Mouse (Mus musculus): ENCODE data around the gene Sdhaf1.

The Sdhaf1 gene

GRCm38 (mm10) chr7:30323795-30324194 lies at the start of gene Sdhaf1:
Gene Sdhaf1 (minus strand): TSS chr7:30323895.
- no peak for DNase-seq

GRCm38 (mm10) chr7:30367466-30367865 lies 43.8 kb upstream of the Sdhaf1 start:
- no peak for DNase-seq

- DNase-seq: peak in 1 of 2 experiments; percentile 28
These were observed 39.6 kb upstream of the Sdhaf1 start for GRCm38 (mm10) chr7:30363344-30363738.

- peak; percentile 70 to 77 for DNase-seq
These were observed 39.1 kb upstream of the Sdhaf1 start, which contains the start of gene Lrfn3 for GRCm38 (mm10) chr7:30362652-30363343. Gene Lrfn3 (minus strand): TSS chr7:30362772.

GRCm38 (mm10) chr7:30360028-30360427 lies 36.3 kb upstream of the Sdhaf1 start:
- DNase-seq: peak in 1 of 2 experiments; percentile 40

GRCm38 (mm10) chr7:30359276-30359865 lies 35.7 kb upstream of the Sdhaf1 start:
- peak; percentile 36 to 71 for DNase-seq

GRCm38 (mm10) chr7:30358378-30359186 lies 34.9 kb upstream of the Sdhaf1 start:
- DNase-seq: no peak

DNA sequence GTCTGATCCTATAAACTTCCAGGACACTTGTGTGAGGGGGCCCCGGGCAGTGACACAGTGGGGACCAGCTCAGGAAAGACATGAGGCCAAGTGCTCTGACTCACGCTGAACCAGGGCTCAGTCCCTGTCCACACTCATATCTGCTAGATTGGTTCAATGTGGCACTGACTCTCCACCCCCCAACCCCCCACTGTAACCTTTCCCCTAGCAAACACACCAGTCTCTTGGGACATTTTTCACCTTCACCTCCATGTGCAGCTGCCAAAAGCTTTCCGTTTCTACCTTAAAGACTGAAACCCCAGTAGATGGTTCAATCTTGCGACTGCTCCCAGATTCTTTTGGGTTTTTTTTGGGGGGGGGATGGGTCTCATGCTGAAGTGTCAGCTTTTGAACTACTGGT lies 30.4 kb upstream of the Sdhaf1 start:
- no peak for DNase-seq

DNA sequence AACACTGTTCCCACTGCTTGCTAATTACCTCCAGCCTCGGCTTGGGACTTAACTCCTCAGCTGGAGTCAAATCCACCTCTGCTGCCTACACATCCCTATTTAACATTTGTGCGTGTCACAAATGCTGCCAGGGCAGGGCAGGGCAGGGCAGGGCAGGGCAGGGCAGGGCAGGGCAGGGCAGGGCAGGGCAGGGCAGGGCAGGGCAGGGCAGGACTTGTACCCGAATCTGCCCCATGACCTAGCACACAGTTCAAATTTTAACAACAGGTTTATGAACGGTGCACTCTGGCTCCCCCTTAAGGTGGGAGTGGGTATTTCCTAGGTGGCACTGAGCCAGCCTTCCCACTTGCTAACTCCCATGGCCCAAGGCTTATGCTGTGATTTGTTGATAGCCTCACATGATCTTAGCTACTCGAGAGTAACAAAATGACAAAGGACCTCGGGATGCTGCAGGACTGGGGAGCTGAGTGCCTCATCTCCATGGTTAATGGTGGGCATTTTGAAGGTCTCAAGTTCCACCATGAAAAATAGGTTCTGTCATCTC lies 29.7 kb upstream of the Sdhaf1 start:
- DNase-seq: peak; percentile 80 to 83

DNA sequence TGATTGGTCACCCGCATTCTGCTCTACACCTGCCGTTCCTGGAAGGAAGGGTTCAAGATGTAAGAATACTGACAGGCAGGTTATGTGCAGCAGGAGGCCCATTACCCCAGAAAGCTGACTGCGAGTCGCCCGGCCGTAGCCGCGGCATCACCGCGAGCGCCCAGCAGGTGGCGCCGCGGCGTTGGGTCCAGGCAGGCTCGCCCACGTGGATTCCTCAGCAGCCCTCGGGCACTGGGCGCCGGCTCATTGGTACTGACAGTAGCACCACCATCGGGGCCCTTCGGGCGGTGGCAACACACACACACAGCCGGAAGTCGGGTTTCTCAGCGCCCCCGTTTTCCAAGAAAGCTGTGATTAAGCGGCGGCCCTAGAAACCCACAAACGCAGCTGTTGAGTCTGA lies 24.1 kb upstream of the Sdhaf1 start:
- DNase-seq: peak; percentile 68 to 75

GRCm38 (mm10) chr7:30346635-30347379 lies 23.1 kb upstream of the Sdhaf1 start:
- DNase-seq: peak; percentile 79 to 87

GRCm38 (mm10) chr7:30339432-30340109 lies 15.9 kb upstream of the Sdhaf1 start:
- no peak for DNase-seq

GRCm38 (mm10) chr7:30336384-30336783 lies 12.7 kb upstream of the Sdhaf1 start:
- peak; percentile 87 to 93 for DNase-seq

GRCm38 (mm10) chr7:30335688-30336087 lies 12.0 kb upstream of the Sdhaf1 start:
- no peak for DNase-seq

DNA sequence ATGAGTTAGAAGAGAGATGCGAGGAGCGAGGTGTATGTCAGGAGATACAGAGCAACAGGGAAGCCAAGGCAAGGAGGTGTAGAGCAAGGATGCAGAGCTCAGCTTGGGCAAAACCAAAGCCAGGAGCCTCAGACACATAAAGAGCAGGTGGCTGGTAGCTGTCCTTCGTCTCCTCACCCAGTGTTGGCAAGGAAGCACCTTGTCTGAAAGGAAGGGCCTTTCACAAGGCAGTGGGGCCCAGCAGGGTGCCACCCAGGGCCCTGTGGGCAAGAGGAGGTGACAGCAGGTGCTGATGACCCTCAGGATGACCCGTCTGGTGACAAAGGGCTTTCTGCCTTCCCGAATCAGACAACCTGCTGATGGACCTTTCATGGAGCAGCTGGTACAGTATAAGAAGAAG lies 10.9 kb upstream of the Sdhaf1 start:
- no peak for DNase-seq

GRCm38 (mm10) chr7:30333436-30333835 lies 9.7 kb upstream of the Sdhaf1 start:
- DNase-seq: peak; percentile 93 to 94

GRCm38 (mm10) chr7:30332622-30333259 lies 9.0 kb upstream of the Sdhaf1 start:
- DNase-seq: no peak

- DNase-seq: peak; percentile 87 to 88
These were observed 8.2 kb upstream of the Sdhaf1 start for GRCm38 (mm10) chr7:30331887-30332286.

- DNase-seq: no peak
These were observed 4.7 kb upstream of the Sdhaf1 start for GRCm38 (mm10) chr7:30328379-30328778.

DNA sequence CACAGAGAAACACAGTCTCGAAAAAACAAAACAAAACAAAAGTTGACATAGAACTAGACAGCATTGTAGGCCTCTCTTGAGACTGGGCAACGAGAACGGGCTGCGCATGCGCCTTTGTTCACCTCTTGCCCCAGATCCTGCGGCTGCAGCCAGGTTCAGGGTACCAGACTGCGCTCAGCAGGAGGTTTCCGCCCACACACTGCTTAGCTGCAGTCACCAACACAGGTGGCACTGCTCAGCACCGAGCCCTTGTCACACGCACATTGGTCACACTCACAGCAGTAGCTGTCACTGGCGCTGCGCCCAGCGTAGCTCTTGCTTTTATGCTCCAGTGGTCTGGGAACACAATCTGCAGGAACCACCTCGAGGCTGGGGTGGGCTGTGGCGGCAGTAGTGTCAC lies 3.4 kb upstream of the Sdhaf1 start:
- peak; percentile 68 to 84 for DNase-seq

GRCm38 (mm10) chr7:30326427-30326826 lies 2.7 kb upstream of the Sdhaf1 start:
- DNase-seq: no peak

Measured in kidney, postnatal 25 days (tissue).